Mouse (Mus musculus) lung, adult 2 months (tissue): ENCODE data around the gene Iqgap3.

Experiments used
- CTCF ChIP-seq: fragments of 200-500 bp; IDR thresholded peaks from 2 replicates; pipeline ENCODE4 v1.5.1; 2011; ENCODE audit warnings: mild to moderate bottlenecking, low read length, control low read depth; ENCODE audit not compliant: insufficient read depth
- POLR2A ChIP-seq: fragments of 200-500 bp; IDR thresholded peaks from 2 replicates; pipeline ENCODE4 v1.6.1; 2011; ENCODE audit warnings: low read depth, mild to moderate bottlenecking, control low read depth, low read length, borderline replicate concordance; ENCODE audit errors: extremely low read depth

- no peak for TF ChIP-seq POLR2A
- no peak for TF ChIP-seq CTCF
Observed at GRCm38 (mm10) chr3:88057030-88057429, 24.7 kb upstream of the Iqgap3 start.
